Mouse (Mus musculus) midbrain, embryonic 10.5 days (tissue): ENCODE measurements around the gene Tas2r138. TPM values are rescaled to one million over a fixed set of nuclear protein-coding genes. Genes with fewer than 3 reads are reported as not detected.
"Not testable (repeated sequence)": the region's sequence is repeated elsewhere in the genome, so short reads cannot be mapped to it uniquely, and the experiment has no call there.

Experiments used
- DNase-seq: peaks from one replicate; pipeline ENCODE4 v3.0.0-alpha.2; 2017; ENCODE audit warnings: low spot score
- H3K27ac ChIP-seq: fragments of 300-500 bp; sonication (generic); replicated peaks from 2 replicates; pipeline ENCODE4 v1.5.1; 2016; ENCODE audit warnings: mild to moderate bottlenecking
- H3K27me3 ChIP-seq: fragments of 300-500 bp; sonication (generic); 2 replicates; pipeline ENCODE4 v1.6.1; 2016; ENCODE audit warnings: low read depth, mild to moderate bottlenecking; ENCODE audit not compliant: poor library complexity, severe bottlenecking
- H3K36me3 ChIP-seq: fragments of 300-500 bp; sonication (generic); 2 replicates; pipeline ENCODE4 v1.6.1; 2016; ENCODE audit warnings: mild to moderate bottlenecking, moderate library complexity
- H3K4me1 ChIP-seq: fragments of 300-500 bp; sonication (generic); 2 replicates; pipeline ENCODE4 v1.6.1; 2016
- H3K4me3 ChIP-seq: fragments of 300-500 bp; sonication (generic); 2 replicates; pipeline ENCODE4 v1.5.1; 2016; ENCODE audit warnings: mild to moderate bottlenecking, moderate library complexity
- H3K9me3 ChIP-seq: fragments of 300-500 bp; sonication (generic); replicated peaks from 2 replicates; pipeline ENCODE4 v1.6.1; 2016; ENCODE audit warnings: mild to moderate bottlenecking
- WGBS: fragments of 180-500 bp; shearing (Covaris S2); methylation state at CpG from one replicate; pipeline ENCODE4 v1.1.7; 2016; 5-methylcytosine and 5-hydroxymethylcytosine counted together
- polyA plus RNA-seq: library from polyadenylated mRNA; unstranded; fragments of >200 nt; fragmentation: Nextera tagmentation; extraction: Ambion mirVana; gene quantifications from 2 replicates; pipeline ENCODE4 v1.2.1, GENCODE M21; 2016

Gene Tas2r138
- polyA plus RNA-seq, 1 experiment from 2014 or later = not detected

GRCm38 (mm10) chr6:40598546-40598945, 14.6 kb downstream of the Tas2r138 start:
- H3K9me3 ChIP-seq, H3K4me1 ChIP-seq, H3K36me3 ChIP-seq, H3K27me3 ChIP-seq, H3K4me3 ChIP-seq, DNase-seq, H3K27ac ChIP-seq: not testable (repeated sequence)
- WGBS = 32% methylated on average over 4 of the region's 4 CpGs

GRCm38 (mm10) chr6:40594804-40595550, 18.1 kb downstream of the Tas2r138 start:
- H3K9me3 ChIP-seq = no peaks in the 10 kb centered on the region
- no peak overlapping the region for H3K27ac ChIP-seq
- no peak overlapping the region for H3K4me3 ChIP-seq
- WGBS = 85% methylated on average over 3 of the region's 3 CpGs
- no peaks in the 10 kb centered on the region for H3K4me1 ChIP-seq
- no peak for DNase-seq
- no peaks in the 10 kb centered on the region for H3K36me3 ChIP-seq
- H3K27me3 ChIP-seq = no peaks in the 10 kb centered on the region

GRCm38 (mm10) chr6:40588346-40588745, 24.8 kb downstream of the Tas2r138 start:
- 95% methylated on average over 2 of the region's 2 CpGs for WGBS
- H3K4me1 ChIP-seq = no peaks in the 10 kb centered on the region

GRCm38 (mm10) chr6:40585645-40586044, 27.5 kb downstream of the Tas2r138 start, which contains the start of gene Clec5a:
Gene Clec5a (minus strand): TSS chr6:40585821.
- Histone ChIP-seq H3K9me3 (no peaks in the 10 kb centered on the region), H3K27me3 (no peaks in the 10 kb centered on the region), H3K36me3 (no peaks in the 10 kb centered on the region), H3K4me3 (no peak within 1 kb of the TSS), H3K27ac (no peak within 1 kb of the TSS), H3K4me1 (no peaks in the 10 kb centered on the region)
- DNase-seq = no peak
- 83% methylated on average over 5 of the region's 5 CpGs for WGBS

More at GRCm38 (mm10) chr6:40588346-40588745, 24.8 kb downstream of the Tas2r138 start:
- no peaks in the 10 kb centered on the region for H3K9me3 ChIP-seq
- no peak for DNase-seq
- H3K27ac ChIP-seq = no peak overlapping the region
- H3K27me3 ChIP-seq = no peaks in the 10 kb centered on the region
- H3K4me3 ChIP-seq = no peak overlapping the region
- no peaks in the 10 kb centered on the region for H3K36me3 ChIP-seq

GRCm38 (mm10) chr6:40584336-40584735, 28.8 kb downstream of the Tas2r138 start:
- H3K9me3 ChIP-seq = no peaks in the 10 kb centered on the region
- no peaks in the 10 kb centered on the region for H3K27me3 ChIP-seq
- H3K27ac ChIP-seq = no peak overlapping the region
- 90% methylated on average over 6 of the region's 6 CpGs for WGBS
- no peak overlapping the region for H3K4me3 ChIP-seq
- no peaks in the 10 kb centered on the region for H3K4me1 ChIP-seq
- H3K36me3 ChIP-seq = no peaks in the 10 kb centered on the region
- DNase-seq = no peak

GRCm38 (mm10) chr6:40576305-40576704, 36.8 kb downstream of the Tas2r138 start:
- DNase-seq = no peak
- Histone ChIP-seq H3K9me3 (no peaks in the 10 kb centered on the region), H3K27me3 (no peaks in the 10 kb centered on the region), H3K4me3 (no peak overlapping the region), H3K36me3 (no peaks in the 10 kb centered on the region), H3K27ac (no peak overlapping the region), H3K4me1 (no peaks in the 10 kb centered on the region)
- 83% methylated on average over 1 of the region's 1 CpGs for WGBS

GRCm38 (mm10) chr6:40573618-40574017, 39.5 kb downstream of the Tas2r138 start:
- H3K36me3 ChIP-seq = no peaks in the 10 kb centered on the region
- H3K9me3 ChIP-seq = no peaks in the 10 kb centered on the region
- H3K27me3 ChIP-seq = no peaks in the 10 kb centered on the region
- DNase-seq = no peak
- WGBS = 88% methylated on average over 3 of the region's 3 CpGs
- no peaks in the 10 kb centered on the region for H3K4me1 ChIP-seq
- H3K4me3 ChIP-seq = no peak overlapping the region
- H3K27ac ChIP-seq = no peak overlapping the region

- no peaks in the 10 kb centered on the region for H3K9me3 ChIP-seq
- no peak within 1 kb of the TSS for H3K4me3 ChIP-seq
- 92% methylated on average over 3 of the region's 3 CpGs for WGBS
- H3K4me1 ChIP-seq = no peaks in the 10 kb centered on the region
- H3K27ac ChIP-seq = no peak within 1 kb of the TSS
- no peak for DNase-seq
- H3K36me3 ChIP-seq = no peaks in the 10 kb centered on the region
- no peaks in the 10 kb centered on the region for H3K27me3 ChIP-seq
Observed at GRCm38 (mm10) chr6:40569187-40569586, 43.9 kb downstream of the Tas2r138 start, which contains the start of gene Olfr460. Gene Olfr460 (plus strand): TSS chr6:40569487.

Other genes starting within 250 kb of the Tas2r138 start
- 12.2 and 12.5 TPM in 2 replicates for gene E330009J07Rik, start 177.2 kb downstream of the Tas2r138 start, polyA plus RNA-seq
- gene Wee2, start 174.2 kb downstream of the Tas2r138 start, polyA plus RNA-seq = 0.07 TPM in 1 of 2 replicates, not detected in the other
- gene Ssbp1, start 142.0 kb downstream of the Tas2r138 start, polyA plus RNA-seq = 226 and 228 TPM in 2 replicates
- gene Tas2r137, start 122.1 kb downstream of the Tas2r138 start, polyA plus RNA-seq = not detected in 2 replicates
- not detected in 2 replicates for gene Tas2r108, start 119.8 kb downstream of the Tas2r138 start, polyA plus RNA-seq
- not detected in 2 replicates for gene Prss37, start 93.8 kb downstream of the Tas2r138 start, polyA plus RNA-seq
- 0.11 and 0.22 TPM in 2 replicates for gene Olfr461, start 58.3 kb downstream of the Tas2r138 start, polyA plus RNA-seq
- not detected in 2 replicates for gene Olfr460, start 43.8 kb downstream of the Tas2r138 start, polyA plus RNA-seq
- gene Clec5a, start 27.5 kb downstream of the Tas2r138 start, polyA plus RNA-seq = 0.31 and 0.55 TPM in 2 replicates
- not detected in 2 replicates for gene Mgam, start 15.5 kb upstream of the Tas2r138 start, polyA plus RNA-seq